Mouse (Mus musculus) hindbrain, embryonic 14.5 days (tissue): Measurements from ENCODE around the gene Tceal7. TPM values are rescaled to one million over a fixed set of nuclear protein-coding genes. Genes with fewer than 3 reads are reported as not detected.
"Not testable (repeated sequence)": the region's sequence is repeated elsewhere in the genome, so short reads cannot be mapped to it uniquely, and the experiment has no call there.

Experiments
- ATAC-seq: fragments of 200-750 bp; cut with Nextera tagmentation; 2 replicates; pipeline ENCODE4 v1.8.0; 2017; ENCODE audit warnings: moderate number of reproducible peaks, mild to moderate bottlenecking, moderate TSS enrichment, moderate library complexity; ENCODE audit not compliant: low FRiP score
- DNase-seq: peaks from one replicate; pipeline ENCODE4 v3.0.0-alpha.2; 2015; ENCODE audit warnings: low spot score
- H3K27ac ChIP-seq: fragments of 300-500 bp; sonication (generic); 2 replicates; pipeline ENCODE4 v1.5.1; 2014; ENCODE audit warnings: mild to moderate bottlenecking, moderate library complexity
- H3K27me3 ChIP-seq: fragments of 300-500 bp; sonication (generic); 2 replicates; pipeline ENCODE4 v1.6.1; 2014; ENCODE audit warnings: mild to moderate bottlenecking, low read length, mixed read lengths; ENCODE audit not compliant: control insufficient read depth, insufficient read depth
- H3K36me3 ChIP-seq: fragments of 300-500 bp; sonication (generic); replicated peaks from 2 replicates; pipeline ENCODE4 v1.6.1; 2014; ENCODE audit not compliant: control insufficient read depth, insufficient read depth
- H3K4me1 ChIP-seq: fragments of 300-500 bp; sonication (generic); replicated peaks from 2 replicates; pipeline ENCODE4 v1.6.1; 2014; ENCODE audit warnings: antibody characterized with exemption, low read length, mixed read lengths; ENCODE audit not compliant: control insufficient read depth, insufficient read depth
- H3K4me2 ChIP-seq: fragments of 300-500 bp; sonication (generic); replicated peaks from 2 replicates; pipeline ENCODE4 v1.6.1; 2014; ENCODE audit warnings: mild to moderate bottlenecking, moderate library complexity
- H3K4me3 ChIP-seq: fragments of 300-500 bp; sonication (generic); replicated peaks from 2 replicates; pipeline ENCODE4 v1.5.1; 2014; ENCODE audit warnings: mild to moderate bottlenecking, low read length
- H3K9ac ChIP-seq: fragments of 300-500 bp; sonication (generic); 2 replicates; pipeline ENCODE4 v1.6.1; 2014
- H3K9me3 ChIP-seq: fragments of 300-500 bp; sonication (generic); 2 replicates; pipeline ENCODE4 v1.6.1; 2016; ENCODE audit warnings: low read length; ENCODE audit not compliant: control insufficient read depth
- WGBS: fragments of 180-500 bp; shearing (Covaris S2); extraction: QIAGEN DNeasy Blood & Tissue Kit; methylation state at CpG from one replicate; pipeline ENCODE4 v1.1.7; 2014; 5-methylcytosine and 5-hydroxymethylcytosine counted together
- microRNA-seq: library from miRNA; unstranded; fragments of <30 nt; microRNA quantifications from one replicate; pipeline ENCODE4, GENCODE M21; 2016
- polyA plus RNA-seq: library from polyadenylated mRNA; unstranded; fragments of >200 nt; fragmentation: Nextera tagmentation; extraction: Ambion mirVana; gene quantifications from 2 replicates; pipeline ENCODE4 v1.2.1, GENCODE M21; 2014

The Tceal7 gene
- polyA plus RNA-seq, 1 experiment from 2014 or later, result 2.0 TPM

DNA sequence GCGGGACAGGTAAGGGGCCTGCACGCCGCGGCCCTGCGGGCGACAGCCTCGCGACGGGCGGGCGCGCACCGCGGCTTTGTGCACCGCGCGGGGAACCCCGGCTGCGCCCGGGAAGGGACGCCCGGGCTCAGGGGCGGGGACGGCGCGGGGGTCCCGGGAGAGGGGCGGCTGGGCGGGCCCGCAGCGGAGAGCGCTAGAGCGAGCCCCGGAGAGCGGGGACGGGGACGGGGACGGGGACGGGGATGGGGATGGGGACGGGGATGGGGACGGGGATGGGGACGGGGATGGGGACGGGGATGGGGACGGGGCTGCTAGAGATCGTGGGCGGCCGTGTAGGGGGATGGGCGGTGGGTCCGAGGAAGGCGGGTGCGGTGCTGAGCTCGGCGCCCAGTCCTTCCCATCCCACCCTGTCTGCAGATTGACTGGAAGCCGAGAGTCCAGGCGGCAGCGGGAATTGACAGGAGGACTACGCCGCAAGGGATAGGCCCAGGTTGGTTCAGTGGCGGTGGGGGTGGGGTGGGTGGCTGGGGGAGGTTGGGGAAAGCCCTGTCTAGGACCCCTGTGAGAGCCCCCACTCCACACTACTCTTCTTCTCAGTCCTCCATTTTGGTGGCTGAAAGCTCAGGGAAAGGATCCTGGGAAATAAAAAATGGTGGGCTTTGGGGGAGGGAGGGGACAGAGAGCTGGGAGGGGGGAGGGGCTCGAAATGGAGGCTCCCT is 56.0 kb downstream of the Tceal7 start:
- 19% methylated on average over 11 of the region's 60 CpGs for WGBS
- not testable (repeated sequence) for H3K4me1 ChIP-seq, H3K9me3 ChIP-seq, H3K27me3 ChIP-seq, H3K36me3 ChIP-seq
- peak overlapping the region; percentile 56 for H3K4me2 ChIP-seq
- peak; percentile 55 for DNase-seq
- peak overlapping the region; percentile 58 for H3K9ac ChIP-seq
- peak overlapping the region; percentile 41 for H3K4me3 ChIP-seq
- peak; percentile 59 for ATAC-seq
- H3K27ac ChIP-seq, result peak overlapping the region; percentile 75

DNA sequence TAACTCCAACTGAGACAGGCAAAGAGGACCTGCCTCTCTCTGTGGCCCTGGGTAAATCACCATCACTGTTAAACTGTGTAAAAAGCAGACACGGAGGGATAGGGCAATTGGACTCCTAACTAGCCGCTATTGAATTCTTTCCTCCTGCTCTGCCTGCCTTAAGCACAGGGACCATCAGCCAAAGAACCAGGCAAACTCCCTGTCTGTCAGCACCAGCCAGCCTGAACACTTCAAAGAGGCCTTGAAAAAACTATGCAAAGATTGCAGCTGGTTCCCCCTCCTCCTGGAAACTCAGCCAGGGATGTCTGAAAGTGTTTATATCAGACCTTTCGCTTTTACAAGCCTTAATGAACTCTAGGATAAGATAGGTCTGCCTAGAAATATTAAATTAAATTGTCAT is 60.0 kb downstream of the Tceal7 start:
- no peak overlapping the region for H3K4me3 ChIP-seq
- H3K4me2 ChIP-seq, result no peak overlapping the region
- no peaks in the 10 kb centered on the region for H3K9me3 ChIP-seq
- ATAC-seq, result no peak
- no peaks in the 10 kb centered on the region for H3K27me3 ChIP-seq
- WGBS, result 19% methylated on average over 3 of the region's 3 CpGs
- peaks cover 8% of the 10 kb centered on the region for H3K4me1 ChIP-seq
- no peak overlapping the region for H3K27ac ChIP-seq
- no peaks in the 10 kb centered on the region; the same call in 1 of the 2 replicates for H3K36me3 ChIP-seq
- no peak overlapping the region for H3K9ac ChIP-seq
- DNase-seq, result no peak

DNA sequence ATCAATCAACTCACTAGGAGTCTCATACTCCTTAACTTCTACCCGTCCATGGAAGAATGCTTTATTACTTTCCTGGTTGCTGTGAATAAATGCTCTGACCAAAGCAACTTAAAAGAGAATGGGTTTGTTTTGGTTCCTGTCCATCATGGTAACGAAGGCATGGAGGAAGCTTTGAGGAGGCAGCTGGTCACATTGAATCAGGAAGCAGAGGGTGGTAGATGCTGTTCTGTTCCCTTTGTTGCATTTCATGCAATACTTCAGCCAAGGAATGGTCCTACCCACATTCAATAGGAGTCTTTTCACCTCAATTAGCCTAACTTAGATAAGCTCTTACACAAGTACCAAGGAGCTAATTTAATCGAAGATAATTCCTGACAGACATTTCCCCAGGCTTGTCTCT is 60.8 kb downstream of the Tceal7 start:
- DNase-seq (no peak), ATAC-seq (no peak)
- Histone ChIP-seq H3K4me1 (peaks cover 8% of the 10 kb centered on the region), H3K36me3 (no peaks in the 10 kb centered on the region; the same call in 1 of the 2 replicates), H3K4me3 (no peak overlapping the region), H3K27ac (no peak overlapping the region), H3K9ac (no peak overlapping the region), H3K27me3 (no peaks in the 10 kb centered on the region), H3K9me3 (no peaks in the 10 kb centered on the region), H3K4me2 (no peak overlapping the region)
- 33% methylated on average over 3 of the region's 3 CpGs for WGBS

Small RNA genes lying within 50 kb of the gene (microRNA-seq; reads per million reads assigned to microRNA genes)
- gene Mir6383, result not detected

Other genes with a start within 250 kb of the Tceal7 start
- gene Arxes2, start 221.0 kb upstream of the Tceal7 start, polyA plus RNA-seq, result 271 and 297 TPM in 2 replicates
- 140 and 149 TPM in 2 replicates for gene Arxes1, start 181.4 kb upstream of the Tceal7 start, polyA plus RNA-seq
- 553 and 572 TPM in 2 replicates for gene Bex2, start 146.5 kb upstream of the Tceal7 start, polyA plus RNA-seq
- gene Nxf3, start 129.5 kb upstream of the Tceal7 start, polyA plus RNA-seq, result not detected in 2 replicates
- gene Bex4, start 75.8 kb upstream of the Tceal7 start, polyA plus RNA-seq, result 140 TPM in 2 replicates
- gene Tceal8, start 42.4 kb upstream of the Tceal7 start, polyA plus RNA-seq, result 129 and 130 TPM in 2 replicates
- gene Tceal5, start 10.9 kb upstream of the Tceal7 start, polyA plus RNA-seq, result 11.1 and 13.6 TPM in 2 replicates
- 218 and 221 TPM in 2 replicates for gene Bex1, start 734 bp downstream of the Tceal7 start, polyA plus RNA-seq
- 247 and 268 TPM in 2 replicates for gene Tceal9, start 30.3 kb downstream of the Tceal7 start, polyA plus RNA-seq
- 749 and 760 TPM in 2 replicates for gene Bex3, start 55.5 kb downstream of the Tceal7 start, polyA plus RNA-seq